Mouse (Mus musculus) adrenal gland, adult 18-20 months (tissue): ENCODE measurements around the gene Egfem1. TPM values are rescaled to one million over a fixed set of nuclear protein-coding genes. Genes with fewer than 3 reads are reported as not detected.
A peak's percentile ranks its signal among the peaks of the same experiment; 100 is the strongest.

Experiments
- DNase-seq, 2 experiments: peaks; one replicate each; pipeline ENCODE4 v3.0.0; 2021 to 2022; ENCODE audit warnings: low spot score in 2 of 2
- long read RNA-seq, 2 experiments: library from polyadenylated mRNA; stranded (forward); transcript quantifications; one replicate each; pipeline ENCODE4 v2.0.0; 2021
- total RNA-seq, 2 experiments: library from RNA; stranded (reverse); gene quantifications; 1 replicate in 1 of 2; 2 replicates in 1 of 2; pipeline ENCODE4 v1.2.3; 2021

Egfem1 gene
- total RNA-seq = not detected
- long read RNA-seq, experiment 1 = 0 reads
- long read RNA-seq, experiment 2 = 0 reads

DNA sequence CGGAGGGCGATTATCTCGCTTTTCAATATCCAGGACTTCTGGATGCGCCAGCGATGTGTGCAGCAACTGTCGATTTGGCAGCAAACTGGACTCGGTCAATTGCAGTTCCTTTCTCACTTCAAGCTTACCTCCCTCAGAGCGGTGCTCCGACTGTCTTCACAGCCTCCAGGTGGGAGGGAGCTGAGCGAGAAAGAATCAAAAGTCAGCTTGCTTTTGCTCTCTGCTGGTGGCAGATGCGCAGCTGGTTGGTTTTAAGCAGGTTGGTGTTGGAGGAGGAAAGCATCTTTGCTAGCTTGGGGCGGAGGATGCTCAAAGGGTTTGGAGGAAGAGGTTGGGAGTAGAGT is at the start of gene Egfem1:
Gene Egfem1 (plus strand): TSS at position 72 of the 344 bp plus-strand sequence.
- DNase-seq = no peak

DNA sequence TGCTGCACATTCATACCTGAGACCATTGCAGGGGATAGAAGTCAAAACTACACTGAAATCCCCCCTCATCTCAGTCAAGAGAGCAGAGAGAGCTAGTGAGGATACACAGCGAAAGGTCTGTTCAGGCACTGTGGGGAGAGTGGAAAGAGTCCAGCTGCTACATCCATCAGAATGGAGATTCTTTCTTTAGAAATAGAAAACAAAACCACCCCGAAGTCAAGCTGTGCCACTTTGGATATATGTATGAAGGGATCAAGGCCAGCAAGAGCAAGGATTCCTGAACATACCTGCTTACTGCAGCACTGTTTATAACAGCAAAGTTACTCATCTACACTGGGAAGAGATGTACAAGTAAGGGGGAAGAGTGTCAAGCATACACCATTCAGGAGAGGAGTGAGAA is 48.7 kb upstream of the Egfem1 start:
- no peak for DNase-seq

DNA sequence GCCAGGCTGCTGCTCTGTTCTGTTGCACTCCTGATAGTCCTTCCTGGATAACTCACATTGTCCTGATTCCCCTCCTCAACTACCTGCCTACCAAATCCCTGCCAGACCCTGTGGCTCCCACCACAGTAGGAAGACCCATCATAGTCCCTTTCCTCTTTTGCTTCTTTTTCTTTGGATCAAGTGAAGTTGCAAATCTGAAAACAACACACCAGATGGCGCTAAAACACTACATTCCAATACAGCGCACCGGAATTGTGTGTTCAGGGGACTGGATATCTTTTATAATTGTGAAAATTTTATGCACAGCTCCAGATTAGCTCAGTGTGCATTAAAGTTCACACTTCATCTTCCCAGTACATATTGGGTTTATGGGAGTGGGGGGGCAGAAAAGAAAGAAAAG is 45.7 kb upstream of the Egfem1 start:
- DNase-seq = peak in 1 of 2 experiments; percentile 15

DNA sequence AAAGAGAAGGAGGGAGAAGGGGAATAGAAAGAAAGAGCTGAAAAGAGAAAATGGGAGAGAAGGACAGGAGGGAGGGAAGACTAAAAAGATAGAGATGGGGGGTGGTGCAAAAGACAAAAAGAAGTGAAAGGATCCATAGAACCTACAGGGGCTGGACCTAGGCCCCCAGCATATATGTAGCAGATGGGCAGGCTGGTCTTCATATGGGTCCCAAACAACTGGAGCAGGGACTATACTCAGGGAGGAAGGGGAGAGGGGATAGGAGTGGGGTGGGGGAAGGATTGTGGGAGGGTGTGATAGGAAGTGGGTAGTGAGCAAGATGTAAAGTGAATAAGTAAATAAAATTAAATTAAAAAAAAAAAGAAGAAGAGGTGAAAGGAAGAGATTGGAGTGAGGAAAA is 45.2 kb upstream of the Egfem1 start:
- DNase-seq = no peak

DNA sequence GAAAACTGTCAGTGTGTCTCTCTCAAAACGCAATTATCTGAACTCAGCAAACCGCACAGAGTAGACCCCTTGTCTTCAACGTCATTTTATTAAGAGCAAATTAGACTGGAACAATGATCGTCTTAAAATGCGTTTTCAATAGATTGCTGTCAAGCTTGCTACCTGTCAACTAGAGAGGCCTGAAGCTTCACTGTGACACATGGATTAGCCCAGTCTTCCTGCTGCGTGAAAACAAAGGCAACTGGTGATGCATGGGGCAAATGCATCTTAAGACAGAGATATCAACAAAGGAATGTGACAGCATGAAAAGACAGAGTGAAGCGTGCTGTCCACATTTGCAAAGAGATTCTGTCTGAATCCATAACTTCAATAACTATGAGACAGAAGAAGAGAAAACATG is 41.8 kb upstream of the Egfem1 start:
- DNase-seq = no peak

DNA sequence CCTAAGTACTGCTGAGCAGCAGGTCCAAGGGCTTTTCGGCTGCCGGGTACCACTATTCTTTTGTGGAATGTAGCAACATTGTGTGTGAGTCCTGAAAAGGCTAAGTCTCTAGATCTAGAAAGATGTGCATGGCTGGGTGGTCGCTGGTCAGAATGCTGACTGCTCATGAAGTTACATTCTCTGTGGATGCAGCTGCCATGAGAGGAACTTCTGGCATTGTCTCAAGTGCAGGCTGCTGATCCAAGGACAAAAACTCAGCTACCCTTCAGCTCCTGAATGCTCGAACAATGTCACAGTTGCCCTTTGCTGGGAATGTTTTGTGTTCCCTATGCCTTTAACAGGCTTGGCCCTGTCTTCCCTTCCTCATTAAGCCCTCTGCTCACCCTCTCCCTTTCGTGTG is 35.5 kb upstream of the Egfem1 start:
- no peak for DNase-seq

DNA sequence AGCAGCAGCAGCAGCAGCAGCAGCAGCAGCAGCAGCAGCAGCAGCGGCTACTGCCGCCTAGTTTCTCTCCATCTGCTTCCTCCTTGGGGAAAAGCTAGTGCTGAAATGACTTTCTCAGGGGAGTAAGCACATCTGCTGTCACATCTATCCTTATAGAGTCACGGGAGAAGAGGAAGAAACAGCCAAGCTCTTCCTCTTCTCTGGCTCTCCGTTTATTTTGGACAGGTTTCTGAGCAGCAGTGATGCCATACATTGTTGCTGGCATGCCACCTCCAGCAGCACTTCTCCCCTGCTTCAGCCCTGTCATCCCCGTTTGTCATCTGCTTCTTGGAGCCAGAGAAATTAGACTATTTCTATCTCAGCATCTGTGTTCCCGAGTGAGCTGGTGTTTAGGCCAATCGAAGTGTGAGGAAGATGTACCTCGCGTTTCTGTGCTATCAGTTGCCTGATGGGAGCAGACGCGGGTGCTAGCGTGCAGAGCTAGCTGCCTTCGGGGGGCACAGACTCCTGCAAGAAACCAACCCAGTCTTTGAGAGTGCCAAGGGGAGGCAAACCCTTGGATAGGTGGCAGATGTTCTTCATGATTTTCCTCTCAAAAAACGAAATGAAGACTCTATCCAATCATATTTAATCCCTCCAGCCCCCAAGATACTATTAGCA is 34.4 kb upstream of the Egfem1 start:
- no peak for DNase-seq

DNA sequence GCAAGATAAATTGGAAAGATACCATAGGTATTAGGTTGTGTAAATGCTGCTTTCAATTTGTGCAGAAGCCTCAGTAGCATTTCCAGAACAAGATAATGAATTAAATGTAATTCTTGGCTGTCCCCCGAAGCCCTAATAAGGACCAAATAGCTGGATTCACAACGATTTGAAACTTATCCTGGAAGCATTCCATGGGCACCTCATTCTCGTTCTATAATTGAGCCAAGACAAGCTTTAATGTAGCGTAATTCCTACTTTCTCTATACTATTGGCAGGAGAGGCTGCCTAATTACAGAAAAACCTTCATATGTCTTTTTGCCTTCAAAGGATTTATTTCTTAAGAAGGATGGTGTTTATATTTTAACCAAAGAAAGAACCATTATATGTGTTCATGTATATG is 18.7 kb upstream of the Egfem1 start:
- no peak for DNase-seq

DNA sequence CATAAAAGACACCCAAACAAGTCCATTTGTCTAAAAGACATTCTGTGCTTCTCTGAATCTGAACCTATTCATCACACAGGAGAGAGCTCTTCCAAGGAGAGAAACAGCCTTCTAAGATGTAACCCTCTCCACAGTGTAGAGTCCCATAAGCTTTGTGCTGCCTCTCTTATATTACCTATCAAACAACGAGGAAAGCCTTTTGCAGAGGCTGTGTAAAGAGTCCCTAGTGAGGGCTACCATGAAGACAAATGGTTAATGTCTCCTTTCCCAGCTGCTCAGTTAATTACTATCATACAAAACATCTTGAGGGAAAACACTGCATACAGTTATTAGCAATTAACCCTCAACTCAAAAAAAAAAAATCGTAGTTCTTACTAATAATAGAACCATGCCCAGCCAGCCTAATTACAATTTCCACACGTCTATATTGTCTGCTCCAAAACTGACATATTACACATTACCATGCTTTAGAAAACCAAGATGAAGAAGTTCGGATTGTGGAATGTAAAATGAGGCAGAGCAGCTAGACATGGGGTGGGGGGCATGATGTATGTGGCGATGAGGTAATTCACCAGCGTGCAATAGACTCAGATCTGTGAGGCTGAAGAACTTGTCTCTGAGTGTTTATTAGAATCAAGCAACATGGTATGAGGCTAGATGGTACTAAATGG is 13.3 kb upstream of the Egfem1 start:
- DNase-seq = no peak

DNA sequence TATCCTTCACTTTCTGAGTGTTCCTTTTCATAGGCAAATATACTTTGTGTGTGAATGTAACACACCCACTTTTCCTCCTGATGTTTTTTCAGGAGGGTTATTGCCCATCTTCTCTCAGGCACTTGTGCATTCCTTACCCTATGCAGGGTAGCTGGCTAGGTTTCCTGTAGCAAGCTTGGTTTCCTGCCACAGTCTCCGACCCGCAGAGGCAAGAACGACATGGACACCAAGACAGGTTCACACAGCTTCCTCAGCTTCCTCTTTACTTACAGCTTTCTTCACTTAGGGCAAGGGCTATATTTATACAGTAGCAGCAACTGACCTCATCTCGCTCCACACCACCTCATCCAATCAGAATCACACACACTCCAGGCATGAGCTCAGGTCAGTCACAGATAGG is 10.5 kb upstream of the Egfem1 start:
- DNase-seq = no peak

DNA sequence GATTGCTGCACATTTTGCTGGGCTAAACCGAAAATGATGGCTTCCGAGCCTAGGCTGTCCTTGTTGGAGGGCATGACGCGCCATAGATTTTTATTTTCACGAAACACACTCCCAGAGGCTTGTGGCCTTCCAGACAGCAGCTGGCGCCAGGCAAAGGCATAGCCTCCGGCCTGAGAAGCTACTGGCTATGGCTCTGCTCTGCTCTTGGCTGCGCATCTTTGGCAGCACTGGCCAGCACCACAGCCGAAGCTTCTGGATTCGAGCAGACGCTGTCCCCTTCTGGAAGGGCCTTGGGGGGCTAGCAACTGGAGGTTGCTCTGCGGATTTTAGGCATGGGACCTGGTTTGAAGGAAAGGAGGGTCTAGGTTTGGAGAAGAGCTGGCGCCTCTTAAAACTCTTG is 306 bp upstream of the Egfem1 start:
- DNase-seq = no peak

DNA sequence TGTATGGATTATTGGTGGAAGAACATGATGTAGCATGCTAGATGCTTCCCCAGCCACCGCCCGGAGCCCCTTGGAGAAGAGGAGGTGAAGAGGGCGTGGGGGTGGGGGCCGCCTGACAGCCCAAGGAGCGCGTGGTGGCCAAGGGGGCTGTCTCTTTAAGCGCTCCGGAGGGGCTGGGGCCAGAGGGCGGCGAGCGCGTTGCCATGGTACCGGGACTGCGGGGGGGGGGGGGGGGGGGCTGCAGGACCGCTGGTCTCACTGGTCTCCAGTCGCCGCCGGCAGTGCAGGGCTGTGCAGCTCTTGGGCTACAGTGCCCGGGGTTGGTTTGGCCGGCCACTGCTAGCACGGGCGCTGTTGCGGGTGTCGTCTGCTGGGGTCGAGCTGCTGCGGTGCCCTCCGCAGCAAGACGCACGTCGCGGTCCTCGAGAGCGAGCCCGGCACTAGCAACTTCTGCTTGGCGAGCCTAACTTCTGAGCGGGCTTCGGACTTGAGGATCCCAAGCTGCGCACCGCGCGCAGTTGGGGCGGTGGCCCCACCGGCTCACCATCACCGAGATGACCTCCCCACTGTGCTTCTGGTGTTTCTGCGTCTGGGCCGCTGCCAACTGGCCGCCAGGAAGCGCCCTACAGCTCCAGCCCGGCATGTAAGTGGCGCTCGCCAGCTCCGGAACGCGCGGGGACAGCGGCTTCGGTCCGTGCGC is 623 bp downstream of the Egfem1 start:
- no peak for DNase-seq

DNA sequence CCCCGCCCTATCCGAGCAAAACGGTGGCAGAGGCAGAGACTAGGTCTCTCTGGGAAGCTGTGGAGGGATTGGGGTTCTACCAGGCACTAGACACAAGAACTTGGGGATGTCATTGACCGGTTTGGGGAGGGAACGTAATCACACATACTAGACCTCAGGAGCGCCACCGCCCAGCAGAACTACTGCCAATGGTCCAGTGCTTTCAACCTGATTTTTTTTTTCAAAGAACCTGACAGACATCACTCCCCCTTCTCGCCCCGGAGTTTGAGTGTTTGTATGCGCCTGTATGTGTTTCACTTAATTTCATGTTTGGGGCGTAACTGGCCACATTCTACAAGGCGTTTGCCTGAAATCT is 1.1 kb downstream of the Egfem1 start:
- no peak for DNase-seq

DNA sequence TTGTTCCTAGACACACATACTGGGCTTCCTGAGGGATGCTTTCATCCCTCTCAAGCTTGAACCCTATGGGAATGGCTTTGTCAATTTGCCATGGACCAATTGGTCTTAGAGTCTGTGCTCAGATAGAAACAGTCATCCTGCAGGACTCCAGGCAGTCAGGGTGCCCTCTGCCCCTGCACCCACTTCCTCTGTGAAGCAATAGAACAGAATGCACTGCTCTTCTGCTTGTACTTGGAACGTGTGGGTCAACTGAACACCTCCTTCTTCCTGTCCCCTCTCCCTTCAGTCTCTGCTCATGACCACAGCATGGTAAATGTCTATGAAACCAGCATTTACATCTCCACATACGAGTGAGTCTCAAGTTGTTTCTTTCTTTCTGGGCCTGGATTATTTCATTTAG is 16.6 kb downstream of the Egfem1 start:
- DNase-seq = no peak

DNA sequence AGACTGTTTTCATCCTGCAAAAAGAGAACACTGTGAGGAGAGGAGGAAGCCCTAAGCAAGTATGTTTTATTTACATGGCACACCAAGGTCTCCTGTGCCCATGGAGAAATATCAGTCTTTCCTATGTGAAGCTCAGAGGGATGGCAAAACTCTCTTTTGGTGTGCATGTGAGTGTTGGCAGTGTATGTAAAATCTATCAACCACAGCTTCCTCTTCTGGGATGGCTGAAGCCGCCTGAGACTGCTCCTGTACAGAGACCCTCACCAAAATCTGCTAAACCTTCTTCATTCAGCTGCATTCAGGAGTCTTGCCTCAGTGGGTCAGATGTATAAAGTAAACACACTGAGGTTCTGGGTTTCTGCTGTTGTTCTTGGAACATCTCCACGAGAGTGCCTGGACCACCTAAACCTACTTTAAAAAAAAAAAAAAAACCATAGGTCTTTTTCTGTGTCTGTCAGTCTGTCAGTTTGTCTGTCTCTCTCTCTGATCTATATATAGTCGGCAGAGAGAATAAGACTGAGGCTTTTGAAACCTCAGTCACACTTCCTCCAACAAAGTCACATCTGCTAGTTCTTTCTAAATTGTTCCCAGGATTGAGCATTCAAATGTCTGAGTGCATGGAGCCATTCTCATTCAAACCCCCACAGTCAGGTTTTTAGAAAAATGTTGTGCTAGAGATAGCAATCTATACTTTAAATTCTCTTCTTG is 24.3 kb downstream of the Egfem1 start:
- no peak for DNase-seq

DNA sequence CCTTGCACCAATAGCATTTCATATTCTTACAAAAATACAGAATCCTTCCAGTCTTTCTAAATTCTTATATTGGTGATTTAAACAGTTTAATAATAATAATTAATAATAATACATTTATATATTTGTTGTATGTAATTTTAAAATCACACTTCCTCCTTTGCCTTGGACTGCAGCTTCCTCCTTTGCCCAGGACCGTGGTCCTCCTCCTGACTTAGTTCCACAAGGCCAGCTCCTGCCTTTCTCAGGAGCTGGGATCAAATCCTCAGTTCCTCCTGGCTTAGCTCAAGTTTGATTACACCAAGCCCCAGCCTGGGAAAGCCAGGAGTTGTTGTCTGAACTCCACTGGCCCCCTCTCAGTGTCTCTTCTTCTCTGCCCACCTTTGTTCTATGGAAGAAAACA is 25.3 kb downstream of the Egfem1 start:
- no peak for DNase-seq

DNA sequence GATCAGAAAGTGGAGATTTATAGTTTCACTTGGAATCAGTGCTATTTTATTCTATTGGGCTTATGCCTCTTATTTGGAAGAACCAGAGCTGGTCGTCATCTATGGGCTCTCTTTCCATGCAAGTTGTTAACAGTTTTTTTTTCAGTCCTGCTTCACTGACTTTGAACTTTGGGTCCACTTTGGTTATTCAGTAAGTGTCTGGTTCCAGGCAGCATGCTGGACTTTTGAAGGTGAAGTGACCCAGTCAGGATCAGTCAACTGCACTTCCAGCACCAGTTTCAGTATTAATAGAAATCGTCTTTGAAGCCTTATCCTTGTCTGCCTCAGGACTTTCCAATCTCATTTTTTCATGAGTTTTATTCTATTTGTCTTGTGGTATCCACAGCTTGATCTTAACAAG is 28.5 kb downstream of the Egfem1 start:
- no peak for DNase-seq

DNA sequence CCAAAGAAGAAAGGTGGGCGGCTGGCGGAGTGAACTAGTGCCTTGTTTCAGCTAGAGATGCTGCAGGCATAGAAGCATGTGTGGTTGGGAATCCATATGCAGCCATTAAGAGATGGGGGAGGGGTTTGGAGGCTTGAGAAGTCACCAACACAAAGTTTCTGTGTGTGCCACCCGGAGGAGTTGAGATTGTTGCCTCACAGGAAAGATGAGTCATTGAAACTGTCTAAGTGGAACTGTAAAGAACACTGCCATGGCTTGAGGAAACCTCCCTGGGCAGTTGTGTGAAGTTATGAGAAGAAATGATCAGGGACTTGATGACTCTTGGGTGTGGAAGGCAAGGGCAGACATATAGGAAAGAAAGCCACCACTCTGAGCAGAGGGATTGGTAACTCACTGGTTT is 32.7 kb downstream of the Egfem1 start:
- DNase-seq = no peak

DNA sequence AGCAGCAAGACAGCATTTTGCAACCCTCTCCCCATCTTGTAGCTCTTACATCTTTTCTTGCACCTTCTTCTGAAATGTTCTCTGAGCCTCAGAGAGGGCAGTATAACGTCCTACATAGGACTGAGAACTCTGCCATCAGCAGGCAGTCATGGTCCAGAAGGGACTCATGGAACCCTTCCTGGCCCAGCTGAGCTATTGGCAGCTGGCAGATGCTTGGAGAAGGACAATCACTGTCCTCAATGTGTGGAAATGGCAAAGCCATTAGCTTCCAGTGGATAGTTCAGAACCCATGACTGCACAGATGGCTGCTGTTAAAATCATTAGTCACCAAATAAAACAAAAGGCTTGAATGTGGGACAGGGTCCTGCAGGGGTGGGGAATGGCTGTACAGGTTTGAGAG is 35.6 kb downstream of the Egfem1 start:
- DNase-seq = no peak

DNA sequence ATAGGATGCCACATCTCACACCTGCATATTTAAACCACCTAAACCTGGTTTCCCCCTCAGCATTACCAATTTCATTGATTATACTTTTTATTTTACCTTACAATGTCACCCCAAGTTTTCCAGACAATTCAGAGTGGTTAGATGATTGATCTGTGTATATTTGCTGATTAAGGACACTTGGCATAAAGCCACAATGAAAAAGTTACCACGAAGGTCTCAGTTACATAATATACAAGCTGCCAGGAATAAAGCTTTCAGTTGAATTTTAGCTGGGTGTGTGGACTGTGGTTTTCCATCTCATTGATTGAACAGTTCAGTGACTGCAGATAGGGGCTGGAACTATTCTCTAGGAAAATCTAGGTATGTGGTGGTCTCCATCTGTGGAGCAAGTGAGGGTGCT is 40.7 kb downstream of the Egfem1 start:
- DNase-seq = no peak

DNA sequence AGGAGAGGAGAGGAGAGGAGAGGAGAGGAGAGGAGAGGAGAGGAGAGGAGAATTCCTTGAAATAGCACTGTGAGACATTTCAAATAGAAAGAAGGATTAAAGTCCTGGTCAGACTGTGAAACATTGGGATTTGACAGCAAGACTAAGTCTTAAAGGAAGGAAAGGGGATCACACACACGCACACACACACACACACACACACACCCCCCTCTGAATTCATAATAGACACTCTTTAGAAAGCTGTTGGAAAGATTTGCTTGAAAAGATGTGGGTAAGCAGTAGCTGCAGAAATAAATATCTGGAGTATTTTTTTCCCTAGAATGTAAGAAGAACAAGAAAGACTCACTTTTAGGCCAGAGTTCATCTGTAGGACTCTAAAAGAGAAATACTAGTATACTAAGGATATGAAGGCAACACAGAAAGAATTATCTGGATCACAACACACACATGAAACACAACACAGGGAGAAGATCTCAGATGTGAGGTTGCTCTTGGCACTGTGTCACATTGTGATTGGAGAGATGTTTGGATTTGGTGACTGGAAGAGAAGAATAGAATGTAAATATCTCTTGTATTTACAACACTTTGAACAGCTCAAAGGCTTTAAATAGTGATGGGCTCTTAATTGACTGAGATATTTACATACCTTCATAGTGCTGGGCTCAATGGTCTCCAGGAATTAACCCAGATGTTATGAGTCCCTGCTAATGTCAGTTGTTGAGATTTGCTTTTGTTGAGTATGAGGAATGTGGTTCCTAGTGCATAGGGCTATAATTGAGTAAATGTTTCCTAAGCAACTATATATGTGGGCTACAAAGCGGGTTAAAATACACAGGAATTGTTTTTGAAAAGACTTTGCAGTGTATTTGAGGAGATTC is 50.5 kb downstream of the Egfem1 start:
- no peak for DNase-seq
